Comparison of ENCODE assay signal across 24 mouse cellular contexts in the genomic region with DNA sequence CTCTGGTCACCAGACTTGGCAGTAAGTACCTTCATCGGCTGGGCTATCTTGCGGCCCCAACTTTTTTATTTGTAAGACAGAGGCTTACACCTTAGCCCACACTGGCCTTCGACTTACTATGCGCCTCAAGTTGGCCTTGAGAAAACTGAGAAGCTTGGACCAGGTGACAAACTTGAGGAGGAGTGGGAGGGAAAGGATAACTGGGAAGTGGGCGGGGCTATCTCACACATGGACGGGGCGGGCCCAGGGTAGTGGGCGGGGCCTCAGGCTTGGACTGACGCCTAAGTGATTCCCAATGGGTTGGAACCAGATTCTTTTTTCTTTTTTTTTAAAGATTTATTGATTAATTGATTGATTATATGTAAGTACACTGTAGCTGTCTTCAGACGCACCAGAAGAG. TPM values are rescaled to one million over a fixed set of nuclear protein-coding genes. Genes with fewer than 3 reads are reported as not detected.
DNase-seq lines count a peak whose midpoint lies in the region; ATAC-seq and TF ChIP-seq lines count a peak whose summit lies in the region.
"Had no signal": no experiment of that assay in that cellular context is flagged by ENCODE, and none has a peak within 500 bp of the region (broad histone marks: within the 10 kb centered on the region; RNA-seq: fewer than 3 reads in every experiment).

No protein-coding gene starts in this region.

- H3K4me1 ChIP-seq in liver, embryonic 12.5 days, result peaks cover 15% of the 10 kb centered on the region; the same call in 1 of the 2 replicates
- H3K4me1 ChIP-seq in MEL (ENCODE audit: control insufficient read depth in 1 of 2, insufficient read depth in 2 of 2, low read length in 2 of 2), result peaks cover 8 to 41% of the 10 kb centered on the region in 2 experiments
- peaks cover 4% of the 10 kb centered on the region; the same call in 1 of the 2 replicates for H3K4me1 ChIP-seq in liver, postnatal 0 days (ENCODE audit: insufficient read depth)
- H3K4me1 ChIP-seq: heart, embryonic 13.5 days; neural tube, embryonic 13.5 days had no signal

- no peak overlapping the region for H3K9ac ChIP-seq in liver, embryonic 12.5 days
- H3K9ac ChIP-seq in MEL (ENCODE audit: control insufficient read depth, low read depth, low read length, poor library complexity, severe bottlenecking), result no peak overlapping the region
- H3K9ac ChIP-seq in liver, postnatal 0 days (replicated peaks), result no peak overlapping the region
- H3K9ac ChIP-seq: heart, embryonic 13.5 days; liver, embryonic 15.5 days; neural tube, embryonic 13.5 days had no signal

- no peaks in the 10 kb centered on the region for H3K36me3 ChIP-seq in liver, embryonic 12.5 days
- peaks cover 0 to 9% of the 10 kb centered on the region in 2 experiments; a peak in 2 of 4 replicates for H3K36me3 ChIP-seq in MEL (ENCODE audit: control insufficient read depth in 1 of 2, insufficient read depth in 2 of 2, low read length in 2 of 2)
- H3K36me3 ChIP-seq in liver, postnatal 0 days (replicated peaks; ENCODE audit: insufficient read depth, low read length), result no peaks in the 10 kb centered on the region
- H3K36me3 ChIP-seq: heart, embryonic 13.5 days; liver, embryonic 15.5 days; neural tube, embryonic 13.5 days had no signal

- ATAC-seq in liver, embryonic 12.5 days, result no peak
- no peak for ATAC-seq in liver, postnatal 0 days
- ATAC-seq: forebrain, embryonic 16.5 days; midbrain, embryonic 16.5 days had no signal

- WGBS in liver, embryonic 12.5 days (ENCODE audit: insufficient replicate concordance), result 25% methylated on average over 10 of the region's 10 CpGs
- WGBS in liver, postnatal 0 days (ENCODE audit: insufficient replicate concordance), result 36% methylated on average over 10 of the region's 10 CpGs

- H3K79me2 ChIP-seq in MEL (ENCODE audit: control insufficient read depth, insufficient read depth, low read length, poor library complexity), result no peaks in the 10 kb centered on the region

- no peak for TF ChIP-seq RAD21 in MEL (IDR thresholded peaks at IDR 0.05; ENCODE audit: low read depth, low read length)

- no peak overlapping the region for H3K4me3 ChIP-seq in liver, embryonic 12.5 days
- H3K4me3 ChIP-seq in MEL (ENCODE audit: control insufficient read depth in 1 of 2, insufficient read depth in 1 of 2, low read depth in 2 of 2, low read length in 2 of 2), result peak overlapping the region in 1 of 2 experiments; percentile 20; a peak in 1 of 4 replicates
- H3K4me3 ChIP-seq in liver, postnatal 0 days (ENCODE audit: low read depth, low read length), result no peak overlapping the region
- H3K4me3 ChIP-seq: heart, embryonic 13.5 days; left cerebral cortex, adult 2 months; liver, embryonic 15.5 days; neural tube, embryonic 13.5 days had no signal

- no peak overlapping the region for H3K27ac ChIP-seq in liver, embryonic 12.5 days
- H3K27ac ChIP-seq in MEL (ENCODE audit: control insufficient read depth, low read depth, low read length), result no peak overlapping the region
- H3K27ac ChIP-seq in liver, postnatal 0 days (ENCODE audit: low read depth), result no peak overlapping the region
- H3K27ac ChIP-seq: heart, embryonic 13.5 days; left cerebral cortex, adult 2 months; liver, embryonic 15.5 days; neural tube, embryonic 13.5 days had no signal

- DNase-seq in liver (peak; percentile 66), MEL (ENCODE audit: low read depth, low spot score) (peak; percentile 52), ZHBTc4 (ENCODE audit: low read depth, low spot score) (peak; percentile 86)
- DNase-seq in liver, postnatal 0 days, result peak; percentile 56
- DNase-seq in natural killer cell, adult 2 months (ENCODE audit: low spot score in 2 of 2), result no peak
- DNase-seq in right cerebral cortex, postnatal 14 days, result no peak
- DNase-seq in cerebellum, postnatal 4 days (ENCODE audit: low spot score in 2 of 2), result no peak
- DNase-seq: cerebellum, adult 9-11 months; kidney, adult 9 months; right cerebral cortex, postnatal 4 days; thymus, adult 2 months had no signal

- peaks cover 28% of the 10 kb centered on the region for H3K27me3 ChIP-seq in liver, embryonic 12.5 days (replicated peaks)
- no peaks in the 10 kb centered on the region for H3K27me3 ChIP-seq in MEL (ENCODE audit: control insufficient read depth in 1 of 2, insufficient read depth in 2 of 2, low read length in 2 of 2)
- H3K27me3 ChIP-seq in liver, postnatal 0 days (ENCODE audit: insufficient read depth, low read length), result no peaks in the 10 kb centered on the region
- H3K27me3 ChIP-seq: neural tube, embryonic 13.5 days had no signal

- no peak for TF ChIP-seq CTCF in MEL (IDR thresholded peaks at IDR 0.05 in 2 of 3, conservative IDR thresholded peaks at IDR 0.05 in 1 of 3; ENCODE audit: control insufficient read depth in 1 of 3, insufficient read depth in 1 of 3, low read depth in 2 of 3, low read length in 3 of 3, poor library complexity in 1 of 3, severe bottlenecking in 1 of 3)
- TF ChIP-seq CTCF in liver, postnatal 0 days (IDR thresholded peaks at IDR 0.05; ENCODE audit: low read depth), result no peak

- no peaks in the 10 kb centered on the region for H3K9me3 ChIP-seq in liver, embryonic 12.5 days (replicated peaks)
- H3K9me3 ChIP-seq in MEL (replicated peaks; ENCODE audit: insufficient read depth, low read length), result no peaks in the 10 kb centered on the region
- no peaks in the 10 kb centered on the region for H3K9me3 ChIP-seq in liver, postnatal 0 days (ENCODE audit: low read length)
- H3K9me3 ChIP-seq: heart, embryonic 13.5 days; liver, embryonic 15.5 days; neural tube, embryonic 13.5 days had no signal

- TF ChIP-seq EP300 in MEL (IDR thresholded peaks at IDR 0.05; ENCODE audit: low read depth in 1 of 2, low read length in 2 of 2), result no peak
- TF ChIP-seq EP300 in liver, postnatal 0 days (IDR thresholded peaks at IDR 0.05; ENCODE audit: low read depth), result no peak

- no peak for TF ChIP-seq POLR2A in MEL (IDR thresholded peaks at IDR 0.05; ENCODE audit: control insufficient read depth in 1 of 2, insufficient read depth in 1 of 2, low read depth in 1 of 2, low read length in 2 of 2, poor library complexity in 1 of 2)

- no peak overlapping the region for H3K4me2 ChIP-seq in liver, embryonic 12.5 days
- H3K4me2 ChIP-seq in liver, postnatal 0 days (ENCODE audit: low read depth, low read length), result no peak overlapping the region
- H3K4me2 ChIP-seq: heart, embryonic 13.5 days; liver, embryonic 15.5 days; neural tube, embryonic 13.5 days had no signal

TF ChIP-seq in MEL, 35 proteins besides CTCF, POLR2A, EP300 and RAD21:
- no peak for TF ChIP-seq NELFE (IDR thresholded peaks at IDR 0.05; ENCODE audit: low read depth, low read length)
- TF ChIP-seq MXI1 (IDR thresholded peaks at IDR 0.05; ENCODE audit: low read depth, low read length), result no peak
- TF ChIP-seq E2F4 (IDR thresholded peaks at IDR 0.05; ENCODE audit: borderline replicate concordance, low read depth, low read length), result no peak
- TF ChIP-seq SMC3 (IDR thresholded peaks at IDR 0.05; ENCODE audit: low read depth, low read length), result no peak
- TF ChIP-seq TCF12 (IDR thresholded peaks at IDR 0.05; ENCODE audit: low read depth, low read length), result no peak
- no peak for TF ChIP-seq USF1 (IDR thresholded peaks at IDR 0.05; ENCODE audit: low read depth, low read length)
- TF ChIP-seq MAZ (IDR thresholded peaks at IDR 0.05; ENCODE audit: low read depth, low read length), result no peak
- TF ChIP-seq MAX (IDR thresholded peaks at IDR 0.05; ENCODE audit: low read length), result no peak
- TF ChIP-seq MYC (IDR thresholded peaks at IDR 0.05; ENCODE audit: low read depth, low read length), result no peak
- TF ChIP-seq NRF1 (IDR thresholded peaks at IDR 0.05; ENCODE audit: insufficient read depth, low read depth, low read length, poor library complexity, severe bottlenecking), result no peak

RNA-seq across cellular contexts. Expression of a gene that starts 11.3 kb away (rescaled TPM):
- 23.2 and 25.6 TPM in 2 replicates for polyA plus RNA-seq in liver, embryonic 12.5 days (2016; fragmentation: Nextera tagmentation; extraction: Ambion mirVana)
- 19.2 and 26.4 TPM in 2 replicates for total RNA-seq in MEL (2012; rRNA removed)
- 1 to 10 TPM in 1 of 2 experiments, not detected in 1; 8.0 TPM for polyA plus RNA-seq in MEL (2012; ENCODE audit: insufficient read depth in 1 of 2, insufficient read length in 2 of 2, low read depth in 1 of 2, low replicate concordance in 2 of 2, missing spikeins in 1 of 2)
- 6.1 and 7.0 TPM in 2 replicates for polyA plus RNA-seq in liver, postnatal 0 days (2015; fragmentation: Nextera tagmentation; extraction: Ambion mirVana)
- total RNA-seq: gastrocnemius, adult 18-20 months; layer of hippocampus, adult 18-20 months; left cerebral cortex, adult 2 months had no signal
- polyA plus RNA-seq: forebrain, embryonic 16.5 days; gonadal fat pad, adult 2 months; midbrain, embryonic 16.5 days; neural tube, embryonic 13.5 days; urinary bladder, adult 2 months had no signal

RNA-seq across cellular contexts. Expression of a gene that starts 24.8 kb away (rescaled TPM):
- polyA plus RNA-seq in liver, embryonic 12.5 days (2016; fragmentation: Nextera tagmentation; extraction: Ambion mirVana), result not detected in 2 replicates
- total RNA-seq in MEL (2012; rRNA removed), result not detected in 2 replicates
- polyA plus RNA-seq in MEL (2012; ENCODE audit: insufficient read depth in 1 of 2, insufficient read length in 2 of 2, low read depth in 1 of 2, low replicate concordance in 2 of 2, missing spikeins in 1 of 2), result not detected
- polyA plus RNA-seq in liver, postnatal 0 days (2015; fragmentation: Nextera tagmentation; extraction: Ambion mirVana), result not detected in 2 replicates
- total RNA-seq: hematopoietic stem cell, adult 5-6 weeks had no signal
- polyA plus RNA-seq: heart, embryonic 13.5 days; limb, embryonic 11.5 days; liver, embryonic 15.5 days; urinary bladder, adult 2 months had no signal

RNA-seq across cellular contexts. Expression of a gene that starts 27.0 kb away (rescaled TPM):
- 5.1 and 5.5 TPM in 2 replicates for polyA plus RNA-seq in liver, embryonic 12.5 days (2016; fragmentation: Nextera tagmentation; extraction: Ambion mirVana)
- 13.0 and 13.5 TPM in 2 replicates for total RNA-seq in MEL (2012; rRNA removed)
- polyA plus RNA-seq in MEL (2012; ENCODE audit: insufficient read depth in 1 of 2, insufficient read length in 2 of 2, low read depth in 1 of 2, low replicate concordance in 2 of 2, missing spikeins in 1 of 2), result 10 to 100 TPM in 1 of 2 experiments, not detected in 1; 13.4 TPM
- 2.0 and 3.3 TPM in 2 replicates for polyA plus RNA-seq in liver, postnatal 0 days (2015; fragmentation: Nextera tagmentation; extraction: Ambion mirVana)

RNA-seq across cellular contexts. Expression of a gene that starts 34.5 kb away (rescaled TPM):
- 82.8 and 84.2 TPM in 2 replicates for polyA plus RNA-seq in liver, embryonic 12.5 days (2016; fragmentation: Nextera tagmentation; extraction: Ambion mirVana)
- total RNA-seq in MEL (2012; rRNA removed), result 106 and 132 TPM in 2 replicates
- polyA plus RNA-seq in MEL (2012; ENCODE audit: insufficient read depth in 1 of 2, insufficient read length in 2 of 2, low read depth in 1 of 2, low replicate concordance in 2 of 2, missing spikeins in 1 of 2), result 100 to 1,000 TPM in 1 of 2 experiments, 10 to 100 TPM in 1; 25.1 to 162 TPM
- polyA plus RNA-seq in liver, postnatal 0 days (2015; fragmentation: Nextera tagmentation; extraction: Ambion mirVana), result 23.1 and 26.0 TPM in 2 replicates

RNA-seq across cellular contexts. Expression of a gene that starts 35.9 kb away (rescaled TPM):
- polyA plus RNA-seq in liver, embryonic 12.5 days (2016; fragmentation: Nextera tagmentation; extraction: Ambion mirVana), result 4.5 and 4.9 TPM in 2 replicates
- 17.8 and 18.1 TPM in 2 replicates for total RNA-seq in MEL (2012; rRNA removed)
- polyA plus RNA-seq in MEL (2012; ENCODE audit: insufficient read depth in 1 of 2, insufficient read length in 2 of 2, low read depth in 1 of 2, low replicate concordance in 2 of 2, missing spikeins in 1 of 2), result 100 to 1,000 TPM in 1 of 2 experiments, 10 to 100 TPM in 1; 18.6 to 112 TPM
- polyA plus RNA-seq in liver, postnatal 0 days (2015; fragmentation: Nextera tagmentation; extraction: Ambion mirVana), result 3.5 and 3.9 TPM in 2 replicates

Comparison
In these comparisons a context has a peak if more than half of its experiments do, and no peak if none do; other contexts are left out.
1. DNase-seq: peak in liver (single experiment), MEL (single experiment), ZHBTc4 (single experiment) and liver, postnatal 0 days (single experiment); none in natural killer cell, adult 2 months (0 of 2), right cerebral cortex, postnatal 14 days (single experiment) and cerebellum, postnatal 4 days (0 of 2).